Mouse (Mus musculus) liver, adult 2 months (tissue): ENCODE data around the gene Itsn1.

Experiments
- CTCF ChIP-seq: fragments of 200-500 bp; IDR thresholded peaks from 2 replicates; pipeline ENCODE4 v1.5.1; 2011; ENCODE audit warnings: low read depth, low read length, control low read depth
- POLR2A ChIP-seq: fragments of 200-500 bp; IDR thresholded peaks from 2 replicates; pipeline ENCODE4 v1.6.1; 2011; ENCODE audit warnings: low read length, control low read depth; ENCODE audit not compliant: insufficient read depth; ENCODE audit errors: extremely low read depth

GRCm38 (mm10) chr16:91729821-91730441 lies 850 bp downstream of the Itsn1 start:
- TF ChIP-seq POLR2A: no peak
- no peak for TF ChIP-seq CTCF
